ENCODE assay signal across 1 mouse cellular context in genomic region chr17:34999871-35000716, GRCm38 (mm10).
TF ChIP-seq lines count a peak whose summit lies in the region.

No protein-coding gene starts in this region.

TF ChIP-seq in C2C12, 6 proteins besides CTCF, POLR2A, EP300 and RAD21:
- TF ChIP-seq USF1 (IDR thresholded peaks at IDR 0.05; ENCODE audit: low read depth), result peak; percentile 84
